ENCODE assay signal across 17 mouse cellular contexts in the genomic region with DNA sequence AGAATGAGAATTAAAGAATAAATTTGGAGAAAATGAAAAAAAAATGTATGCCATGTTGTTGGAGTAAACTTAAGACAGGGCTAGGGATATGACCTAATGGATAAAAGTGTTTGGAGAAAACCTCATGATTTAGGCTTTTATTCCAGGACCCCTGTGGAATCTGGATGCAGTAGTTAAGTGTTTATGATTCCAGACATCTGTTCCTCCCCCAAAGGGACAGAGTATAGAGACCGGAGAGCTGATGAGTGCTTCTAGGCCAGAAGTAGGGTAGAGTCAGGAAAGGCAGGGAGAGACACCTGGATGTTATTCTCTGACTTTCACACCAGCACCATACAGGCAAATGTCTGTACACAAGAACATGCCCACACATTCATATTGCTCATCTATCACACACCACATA. TPM values are rescaled to one million over a fixed set of nuclear protein-coding genes. Genes with fewer than 3 reads are reported as not detected.
"Had no signal": no experiment of that assay in that cellular context is flagged by ENCODE, and none has a peak within 500 bp of the region (broad histone marks: within the 10 kb centered on the region; RNA-seq: fewer than 3 reads in every experiment).

No protein-coding gene starts in this region.

- H3K9me3 ChIP-seq: hindbrain, embryonic 12.5 days; liver, embryonic 13.5 days; midbrain, embryonic 13.5 days; neural tube, embryonic 13.5 days had no signal

- ATAC-seq: hindbrain, embryonic 16.5 days; liver, postnatal 0 days; midbrain, embryonic 13.5 days had no signal

- H3K27me3 ChIP-seq: hindbrain, embryonic 12.5 days; liver, embryonic 13.5 days; midbrain, embryonic 13.5 days; neural tube, embryonic 13.5 days had no signal

- H3K9ac ChIP-seq: hindbrain, embryonic 12.5 days; liver, embryonic 13.5 days; liver, postnatal 0 days; midbrain, embryonic 13.5 days; neural tube, embryonic 13.5 days had no signal

- H3K27ac ChIP-seq: hindbrain, embryonic 12.5 days; layer of hippocampus, adult 2 months; liver, embryonic 13.5 days; midbrain, embryonic 13.5 days; neural tube, embryonic 13.5 days had no signal

- H3K36me3 ChIP-seq: hindbrain, embryonic 12.5 days; liver, embryonic 13.5 days; midbrain, embryonic 13.5 days; neural tube, embryonic 13.5 days had no signal

- H3K4me3 ChIP-seq: hindbrain, embryonic 12.5 days; layer of hippocampus, adult 2 months; liver, embryonic 13.5 days; midbrain, embryonic 13.5 days; neural tube, embryonic 13.5 days had no signal

- H3K4me2 ChIP-seq: hindbrain, embryonic 12.5 days; liver, embryonic 13.5 days; midbrain, embryonic 13.5 days; neural tube, embryonic 13.5 days had no signal

- DNase-seq: kidney, adult 11 months; kidney, postnatal 10 days; kidney, postnatal 4 days; left cerebral cortex, postnatal 4 days; liver; liver, embryonic 13.5 days; liver, postnatal 0 days; right cerebral cortex, postnatal 14 days; thymus, adult 2 months; thymus, postnatal 25 days had no signal

- H3K4me1 ChIP-seq: hindbrain, embryonic 12.5 days; liver, embryonic 13.5 days; midbrain, embryonic 13.5 days had no signal

RNA-seq across cellular contexts. Expression of a gene that starts 52.0 kb away (rescaled TPM):
- polyA plus RNA-seq: hindbrain, embryonic 12.5 days; kidney, embryonic 14.5 days; liver, embryonic 13.5 days; liver, postnatal 0 days; midbrain, postnatal 0 days had no signal
